Mouse (Mus musculus) hematopoietic stem cell, adult 5-6 weeks (primary cell): Measurements from ENCODE around the gene Prss12. TPM values are rescaled to one million over a fixed set of nuclear protein-coding genes. Genes with fewer than 3 reads are reported as not detected.
A peak's percentile ranks its signal among the peaks of the same experiment; 100 is the strongest.

ENCODE experiments used
- ATAC-seq, 2 experiments: fragments of 125-278 bp in 1 of 2; replicated peaks in 1 of 2; 2 replicates each; pipeline ENCODE4 v1.8.0; 2016 to 2017; ENCODE audit warnings: inconsistent platforms in 2 of 2, mild to moderate bottlenecking in 2 of 2, moderate number of reproducible peaks in 2 of 2, low read depth in 1 of 2, moderate TSS enrichment in 1 of 2; ENCODE audit not compliant: low FRiP score in 2 of 2, poor library complexity in 2 of 2, severe bottlenecking in 2 of 2, insufficient read depth in 1 of 2, low TSS enrichment in 1 of 2
- total RNA-seq: library from RNA; stranded (forward); fragments of 172-1452, 232-1000 nt; gene quantifications from 2 replicates; pipeline ENCODE4 v1.2.3, GENCODE M21; 2017

Prss12 gene
- total RNA-seq, 1 experiment from 2014 or later = not detected

DNA sequence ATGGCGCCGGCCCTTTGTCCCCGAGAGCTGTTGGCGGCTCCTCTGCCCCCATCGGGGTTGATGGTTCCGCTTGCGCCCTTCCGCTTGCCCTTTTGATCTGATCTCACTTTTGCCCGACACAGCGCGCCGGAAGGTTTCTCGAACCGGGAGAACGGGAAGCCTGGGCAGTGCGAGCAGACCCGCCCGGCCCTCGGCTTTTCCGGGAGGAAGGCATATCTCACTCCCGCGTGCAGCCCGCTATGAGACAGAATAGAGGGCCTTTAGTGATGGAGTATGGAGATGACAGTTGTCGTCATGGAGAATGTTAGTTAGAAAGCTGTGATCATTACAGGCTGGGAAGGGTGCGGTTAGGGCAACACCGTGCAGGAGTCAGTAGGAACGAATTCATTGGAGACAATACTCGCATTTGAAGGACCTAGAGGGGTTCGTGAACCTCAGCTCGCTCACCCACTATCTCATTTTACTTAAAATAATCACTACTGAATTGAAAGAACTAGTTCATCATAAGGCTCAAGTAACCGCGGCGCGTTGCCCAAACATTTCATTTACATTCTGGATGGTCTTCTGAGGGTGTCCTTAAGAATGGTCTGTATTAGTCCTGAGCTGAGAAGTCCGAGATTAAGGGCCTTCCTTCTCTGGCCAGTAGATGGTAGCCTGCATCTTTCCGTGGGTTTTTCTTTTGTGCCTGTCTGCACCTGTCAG, 62.1 kb downstream of the Prss12 start:
- ATAC-seq = peak in 1 of 2 experiments; percentile 57; a peak in 3 of 4 replicates

DNA sequence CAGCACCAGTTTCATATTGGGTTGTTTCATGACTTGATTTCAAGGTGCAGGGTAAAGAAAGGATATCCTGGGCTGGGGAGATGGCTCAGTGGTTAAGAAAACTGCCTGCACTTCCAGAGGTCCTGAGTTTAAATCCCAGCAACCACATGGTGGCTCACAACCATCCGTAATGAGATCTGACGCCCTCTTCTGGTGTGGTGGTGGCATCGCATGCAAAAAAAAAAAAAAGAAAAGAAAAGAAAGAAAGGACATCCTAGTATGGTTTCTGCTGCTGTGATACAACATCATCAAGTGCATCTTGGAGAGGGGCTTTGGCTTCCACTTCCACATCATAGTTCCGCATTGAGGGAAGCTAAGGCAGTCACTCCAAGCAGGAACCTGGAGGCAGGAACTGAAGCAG, 65.1 kb downstream of the Prss12 start:
- no peak for ATAC-seq

GRCm38 (mm10) chr3:123514886-123515285, 68.2 kb downstream of the Prss12 start:
- ATAC-seq = no peak

GRCm38 (mm10) chr3:123515600-123516359, 69.1 kb downstream of the Prss12 start:
- ATAC-seq = peak; percentile 63 to 74; a peak in 3 of 4 replicates

GRCm38 (mm10) chr3:123516784-123517183, 70.1 kb downstream of the Prss12 start:
- peak; percentile 78 to 89 for ATAC-seq

DNA sequence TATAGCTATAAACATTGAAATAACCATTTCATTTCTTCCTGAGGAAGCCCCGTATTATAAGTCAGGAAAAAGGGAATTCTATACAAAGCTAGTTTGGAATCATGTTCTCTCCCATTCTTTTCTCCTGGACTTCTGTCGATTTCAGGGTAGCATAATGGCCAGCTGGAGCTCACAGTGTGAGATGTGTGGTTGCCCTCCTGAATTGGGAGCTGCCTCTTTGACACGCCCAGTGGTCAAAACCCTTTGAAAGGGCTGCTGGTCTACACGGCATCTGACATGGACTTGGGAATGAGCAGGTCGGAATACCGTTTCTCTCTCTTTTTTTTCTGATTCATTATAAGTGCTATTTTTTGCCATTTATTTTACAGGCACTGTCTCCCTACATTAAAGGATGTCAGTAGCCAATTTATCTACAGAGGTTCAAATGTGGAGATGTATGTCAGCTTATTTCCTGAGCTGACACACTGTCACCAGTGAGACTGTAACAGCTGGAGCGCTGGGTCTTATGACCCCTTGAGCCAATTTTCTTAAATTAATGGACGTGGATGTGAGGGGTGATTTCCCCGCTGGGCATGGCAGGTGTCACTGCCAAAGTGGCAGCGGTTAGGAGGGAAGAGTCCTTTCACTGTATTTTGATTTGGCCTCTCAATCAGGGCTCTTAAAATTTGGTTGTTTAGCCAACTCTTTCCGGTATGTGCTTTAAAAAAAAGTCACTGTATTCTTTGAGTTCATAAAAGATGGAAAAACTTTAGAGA, 79.8 kb downstream of the Prss12 start:
- ATAC-seq = no peak

DNA sequence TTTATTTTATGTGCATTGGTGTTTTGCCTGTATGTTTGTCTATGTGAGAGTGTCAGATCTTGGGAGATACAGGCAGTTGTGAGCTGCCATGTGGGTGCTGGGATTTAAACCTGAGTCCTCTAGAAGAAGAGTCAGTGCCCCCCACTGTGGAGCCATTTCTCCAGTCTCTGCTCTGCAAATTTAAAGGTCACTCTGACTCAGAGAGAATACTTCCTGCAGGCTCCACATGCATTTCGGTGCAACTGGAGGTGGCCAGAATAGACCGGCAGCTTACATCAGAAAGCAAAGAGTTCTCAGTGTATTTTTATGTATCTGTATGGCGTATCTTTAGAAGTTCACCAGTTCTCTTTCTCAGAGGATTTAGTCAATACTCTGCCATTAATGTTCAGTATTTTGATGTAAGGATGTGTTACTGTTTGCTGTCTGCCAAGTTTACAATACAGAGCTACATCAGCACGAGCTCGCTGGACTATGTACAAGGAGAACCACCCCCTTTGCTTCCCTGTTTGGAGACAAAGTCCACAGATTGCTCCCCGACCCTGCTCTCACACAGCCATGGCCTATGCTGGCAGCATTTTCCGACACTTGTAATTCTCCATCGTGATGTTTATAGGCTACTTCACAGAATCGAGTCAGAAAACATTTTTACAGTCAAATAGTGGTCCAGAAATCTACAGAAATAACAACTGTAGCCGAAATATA, 81.2 kb downstream of the Prss12 start:
- no peak for ATAC-seq

GRCm38 (mm10) chr3:123531124-123531523, 84.4 kb downstream of the Prss12 start:
- 0 out of 4 replicates have a peak, but pooled peaks of 1 of the 2 experiments have one; percentile 2 for ATAC-seq

- ATAC-seq = no peak
Measured at GRCm38 (mm10) chr3:123537279-123537678, 90.6 kb downstream of the Prss12 start.

GRCm38 (mm10) chr3:123543585-123544304, 97.0 kb downstream of the Prss12 start:
- no peak for ATAC-seq

DNA sequence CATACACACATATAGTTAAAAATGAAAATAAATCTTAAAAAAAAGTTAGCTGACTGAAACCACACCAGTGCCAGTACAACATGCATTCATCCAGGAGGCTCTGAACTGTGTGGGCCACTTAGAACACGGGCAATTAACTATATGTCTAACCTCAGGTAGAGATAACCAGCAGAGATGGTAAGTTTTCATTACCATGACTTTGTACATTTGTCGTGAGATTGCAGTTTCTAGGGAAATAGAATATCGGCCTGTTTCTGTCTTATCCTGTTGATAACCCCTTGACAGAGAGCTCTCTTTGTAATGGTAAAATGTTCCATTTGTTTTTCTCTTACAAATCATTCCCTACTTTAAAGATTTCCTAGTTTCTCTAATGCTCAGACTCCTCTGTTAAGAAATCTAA, 103.8 kb downstream of the Prss12 start:
- ATAC-seq = no peak

GRCm38 (mm10) chr3:123553872-123554271, 107.2 kb downstream of the Prss12 start:
- no peak for ATAC-seq

GRCm38 (mm10) chr3:123555254-123555865, 108.6 kb downstream of the Prss12 start:
- ATAC-seq = no peak
